Mouse (Mus musculus): ENCODE data around the gene Nwd1.

The Nwd1 gene

GRCm38 (mm10) chr8:72712569-72712968 lies 66.1 kb downstream of the Nwd1 start:
- no peak for DNase-seq (ENCODE audit: low spot score)

- DNase-seq (ENCODE audit: low spot score), result no peak
Measured at GRCm38 (mm10) chr8:72716594-72716993, 70.1 kb downstream of the Nwd1 start.

GRCm38 (mm10) chr8:72720541-72720940 lies 74.0 kb downstream of the Nwd1 start:
- DNase-seq (ENCODE audit: low spot score), result no peak

- peak; percentile 78 for DNase-seq (ENCODE audit: low spot score)
Measured at GRCm38 (mm10) chr8:72722769-72723650, 76.5 kb downstream of the Nwd1 start, which contains the start of gene Sin3b. Gene Sin3b (plus strand): TSS chr8:72723285.

- DNase-seq (ENCODE audit: low spot score), result no peak
Measured at GRCm38 (mm10) chr8:72723651-72724001, 77.1 kb downstream of the Nwd1 start.

- DNase-seq (ENCODE audit: low spot score), result no peak
Measured at GRCm38 (mm10) chr8:72728636-72729035, 82.1 kb downstream of the Nwd1 start.

- no peak for DNase-seq (ENCODE audit: low spot score)
Measured at GRCm38 (mm10) chr8:72735001-72735400, 88.5 kb downstream of the Nwd1 start.

GRCm38 (mm10) chr8:72736868-72737267 lies 90.4 kb downstream of the Nwd1 start:
- no peak for DNase-seq (ENCODE audit: low spot score)

GRCm38 (mm10) chr8:72746061-72746460 lies 99.5 kb downstream of the Nwd1 start:
- no peak for DNase-seq (ENCODE audit: low spot score)

GRCm38 (mm10) chr8:72749846-72750245 lies 103.3 kb downstream of the Nwd1 start:
- DNase-seq (ENCODE audit: low spot score), result no peak

- DNase-seq (ENCODE audit: low spot score), result peak; percentile 4
Measured at GRCm38 (mm10) chr8:72750266-72750665, 103.8 kb downstream of the Nwd1 start.

GRCm38 (mm10) chr8:72751126-72751525 lies 104.6 kb downstream of the Nwd1 start:
- peak; percentile 1 for DNase-seq (ENCODE audit: low spot score)

- DNase-seq (ENCODE audit: low spot score), result no peak
Measured at GRCm38 (mm10) chr8:72752289-72752688, 105.8 kb downstream of the Nwd1 start.

- no peak for DNase-seq (ENCODE audit: low spot score)
Measured at GRCm38 (mm10) chr8:72753165-72753564, 106.7 kb downstream of the Nwd1 start.

GRCm38 (mm10) chr8:72753781-72754180 lies 107.3 kb downstream of the Nwd1 start:
- DNase-seq (ENCODE audit: low spot score), result no peak

- DNase-seq (ENCODE audit: low spot score), result no peak
Measured at GRCm38 (mm10) chr8:72756031-72756430, 109.5 kb downstream of the Nwd1 start.

- no peak for DNase-seq (ENCODE audit: low spot score)
Measured at GRCm38 (mm10) chr8:72756771-72757390, 110.4 kb downstream of the Nwd1 start.

GRCm38 (mm10) chr8:72757426-72758195 lies 111.1 kb downstream of the Nwd1 start:
- DNase-seq (ENCODE audit: low spot score), result no peak

- DNase-seq (ENCODE audit: low spot score), result no peak
Measured at GRCm38 (mm10) chr8:72758310-72758709, 111.8 kb downstream of the Nwd1 start.

GRCm38 (mm10) chr8:72760216-72760615 lies 113.7 kb downstream of the Nwd1 start:
- no peak for DNase-seq (ENCODE audit: low spot score)

GRCm38 (mm10) chr8:72761322-72762051 lies 115.0 kb downstream of the Nwd1 start, which contains the start of gene F2rl3:
Gene F2rl3 (plus strand): TSS chr8:72761880.
- DNase-seq (ENCODE audit: low spot score), result no peak

GRCm38 (mm10) chr8:72762306-72762705 lies 115.8 kb downstream of the Nwd1 start:
- no peak for DNase-seq (ENCODE audit: low spot score)

Data from urinary bladder, postnatal 10 days (tissue).